Mouse (Mus musculus) gonadal fat pad, adult 2 months (tissue): ENCODE measurements around the gene Fshb. TPM values are rescaled to one million over a fixed set of nuclear protein-coding genes. Genes with fewer than 3 reads are reported as not detected.

Experiments
- DNase-seq: peaks from one replicate; pipeline ENCODE4 v3.0.0-alpha.2; 2012; ENCODE audit warnings: low read depth
- polyA plus RNA-seq: library from polyadenylated mRNA; depleted of rRNA; stranded (reverse); fragments of >200 nt; gene quantifications from 2 replicates; pipeline ENCODE4 v1.2.3, GENCODE M21; 2012; rRNA removed

The Fshb gene
- not detected in 2 replicates for polyA plus RNA-seq

- DNase-seq, result no peak
Measured at GRCm38 (mm10) chr2:107059556-107059955, at the start of gene Fshb. Fshb (minus strand) TSS chr2:107059656.

- no peak for DNase-seq
Measured at GRCm38 (mm10) chr2:107084256-107084655, 24.8 kb upstream of the Fshb start.

GRCm38 (mm10) chr2:107083071-107083885 lies 23.8 kb upstream of the Fshb start:
- DNase-seq, result no peak

GRCm38 (mm10) chr2:107063260-107063659 lies 3.8 kb upstream of the Fshb start:
- no peak for DNase-seq

GRCm38 (mm10) chr2:107045955-107046354 lies 13.5 kb downstream of the Fshb start:
- DNase-seq, result no peak

GRCm38 (mm10) chr2:107040816-107041215 lies 18.6 kb downstream of the Fshb start:
- DNase-seq, result no peak

GRCm38 (mm10) chr2:107035980-107036379 lies 23.5 kb downstream of the Fshb start:
- no peak for DNase-seq

GRCm38 (mm10) chr2:107024694-107025093 lies 34.8 kb downstream of the Fshb start:
- no peak for DNase-seq

GRCm38 (mm10) chr2:107022713-107023112 lies 36.7 kb downstream of the Fshb start:
- no peak for DNase-seq

- no peak for DNase-seq
Measured at GRCm38 (mm10) chr2:107019331-107019730, 40.1 kb downstream of the Fshb start.

- DNase-seq, result no peak
Measured at GRCm38 (mm10) chr2:107013161-107013560, 46.3 kb downstream of the Fshb start.

- DNase-seq, result no peak
Measured at GRCm38 (mm10) chr2:107012318-107012717, 47.1 kb downstream of the Fshb start.

GRCm38 (mm10) chr2:107010160-107010559 lies 49.3 kb downstream of the Fshb start:
- no peak for DNase-seq

GRCm38 (mm10) chr2:107006378-107006777 lies 53.1 kb downstream of the Fshb start:
- no peak for DNase-seq

Other genes starting within 250 kb of the Fshb start
- 8.1 and 8.9 TPM in 2 replicates for gene Arl14ep, start 85.2 kb downstream of the Fshb start, polyA plus RNA-seq
- gene Kcna4, start 231.0 kb upstream of the Fshb start, polyA plus RNA-seq, result not detected in 2 replicates